Mouse (Mus musculus) gastrocnemius, postnatal 36 days (tissue): Measurements from ENCODE around the gene Nolc1. TPM values are rescaled to one million over a fixed set of nuclear protein-coding genes. Genes with fewer than 3 reads are reported as not detected.
A peak's percentile ranks its signal among the peaks of the same experiment; 100 is the strongest.

Source experiments
- DNase-seq, 2 experiments: peaks; one replicate each; pipeline ENCODE4 v3.0.0; 2022
- intact Hi-C: fragments of 180-260 bp; cut with DNase I; formaldehyde crosslinking; loops from one replicate; pipeline ENCODE4 v1.15.1; 2025
- total RNA-seq, 2 experiments: library from RNA; stranded (reverse); gene quantifications; 2 replicates each; pipeline ENCODE4 v1.2.3; 2021

The Nolc1 gene
- total RNA-seq, 2 experiments from 2014 or later: 15.7 to 20.4 TPM

DNA sequence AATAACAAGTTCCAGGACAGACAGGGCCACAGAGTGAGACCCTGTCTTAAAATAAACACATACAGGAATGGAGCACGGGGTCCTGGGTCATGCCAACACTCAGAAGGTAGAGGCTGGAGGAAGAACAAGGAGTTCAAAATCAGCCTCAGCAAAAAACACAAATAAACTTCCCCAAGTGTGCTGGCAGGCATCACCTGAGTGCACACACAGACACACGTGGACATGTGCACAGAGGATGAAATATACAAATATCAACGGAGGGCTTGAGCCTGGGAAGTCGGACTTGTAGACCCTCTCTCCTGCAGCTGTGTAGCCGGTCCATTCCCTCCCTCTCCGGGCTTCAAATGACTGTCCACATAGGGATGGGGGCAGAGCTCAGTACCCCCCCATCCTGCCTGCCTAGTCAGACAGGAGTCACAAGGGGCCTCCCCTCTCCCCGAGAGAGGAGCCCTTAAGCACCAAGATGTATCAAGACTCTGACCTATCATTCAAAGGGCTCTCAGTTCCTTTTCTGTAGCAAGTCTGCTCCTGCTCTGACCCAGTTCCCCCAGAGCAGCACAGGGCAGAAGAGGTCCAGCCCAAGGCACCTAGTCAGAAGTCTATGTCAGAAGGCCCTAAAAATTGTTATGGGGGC lies 34.2 kb upstream of the Nolc1 start:
- DNase-seq: no peak
- intact Hi-C loops: no loop called here

DNA sequence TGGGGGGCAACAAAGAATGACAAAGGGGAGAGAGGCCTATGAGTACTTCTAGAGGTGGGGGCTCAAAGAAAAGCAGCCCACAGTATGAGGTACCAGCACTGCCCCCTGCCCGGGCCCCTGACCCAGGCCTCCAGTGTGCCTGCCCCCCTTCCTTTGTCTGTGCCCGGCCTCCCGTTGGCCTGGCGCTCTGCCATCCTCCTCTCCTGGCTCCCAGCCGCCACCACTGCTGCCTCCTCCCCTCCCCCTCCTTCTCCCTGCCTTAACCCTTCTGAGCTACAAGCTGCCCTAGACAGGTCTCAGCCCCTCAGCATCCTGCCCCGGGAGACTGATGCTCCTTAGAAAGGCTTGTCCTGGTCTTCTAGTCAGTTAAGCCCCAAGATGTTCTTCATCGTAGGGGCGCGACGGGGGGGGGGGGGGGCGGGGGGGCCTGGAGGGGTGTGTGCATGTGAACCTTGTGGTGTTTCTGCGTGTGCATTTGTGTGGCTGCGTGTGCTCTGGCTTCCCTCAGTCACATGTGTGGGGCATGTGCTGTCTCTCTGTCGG lies 33.7 kb upstream of the Nolc1 start:
- intact Hi-C loops: no loop called here
- DNase-seq: peak in 1 of 2 experiments; percentile 63

DNA sequence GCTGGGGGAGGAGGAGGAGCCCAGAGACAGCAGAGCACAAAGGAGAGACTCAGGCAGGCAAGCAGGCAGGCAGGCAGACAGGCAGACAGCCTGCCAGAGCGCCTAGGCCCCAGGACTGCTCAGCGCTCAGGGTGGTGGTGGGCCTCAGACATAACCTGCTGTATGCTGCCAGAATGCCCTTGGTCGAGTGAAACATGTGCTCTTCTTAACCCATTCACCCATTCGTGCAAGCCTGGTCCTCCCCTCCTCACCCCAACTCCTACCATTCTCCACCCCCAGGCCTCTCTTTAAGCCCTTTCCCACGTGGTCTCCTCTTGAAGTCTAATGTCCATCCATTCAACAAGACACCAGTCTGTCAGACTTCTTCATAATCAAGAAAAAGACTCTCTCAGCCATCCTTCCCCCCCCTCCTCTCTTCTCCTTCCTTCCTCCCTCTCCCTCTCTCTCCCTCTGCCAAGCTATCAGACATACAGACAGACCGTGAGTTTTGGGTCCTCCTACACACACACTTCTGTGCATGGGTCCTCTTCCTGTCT lies 33.1 kb upstream of the Nolc1 start:
- no peak for DNase-seq
- intact Hi-C loops: no loop called here

DNA sequence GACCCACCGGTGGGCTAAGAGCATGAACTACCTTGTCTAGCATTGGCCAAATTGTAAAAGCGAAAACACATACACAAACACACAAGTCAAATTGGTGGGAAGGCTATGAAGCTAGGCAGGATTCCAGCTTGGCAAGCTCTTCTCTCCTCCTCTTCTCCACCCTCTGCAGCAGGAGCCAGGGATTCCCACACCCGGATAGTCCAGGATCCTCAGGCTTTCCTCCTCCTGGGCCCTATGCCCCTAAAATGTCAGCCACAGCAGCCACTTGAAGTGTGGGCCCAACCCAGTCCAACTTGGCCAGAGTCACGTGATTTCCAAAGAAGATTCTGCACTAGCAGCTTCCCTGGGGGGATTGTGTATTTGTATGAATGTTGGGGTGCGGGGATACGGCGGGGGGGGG lies 32.3 kb upstream of the Nolc1 start:
- intact Hi-C loops: no loop called here
- no peak for DNase-seq

DNA sequence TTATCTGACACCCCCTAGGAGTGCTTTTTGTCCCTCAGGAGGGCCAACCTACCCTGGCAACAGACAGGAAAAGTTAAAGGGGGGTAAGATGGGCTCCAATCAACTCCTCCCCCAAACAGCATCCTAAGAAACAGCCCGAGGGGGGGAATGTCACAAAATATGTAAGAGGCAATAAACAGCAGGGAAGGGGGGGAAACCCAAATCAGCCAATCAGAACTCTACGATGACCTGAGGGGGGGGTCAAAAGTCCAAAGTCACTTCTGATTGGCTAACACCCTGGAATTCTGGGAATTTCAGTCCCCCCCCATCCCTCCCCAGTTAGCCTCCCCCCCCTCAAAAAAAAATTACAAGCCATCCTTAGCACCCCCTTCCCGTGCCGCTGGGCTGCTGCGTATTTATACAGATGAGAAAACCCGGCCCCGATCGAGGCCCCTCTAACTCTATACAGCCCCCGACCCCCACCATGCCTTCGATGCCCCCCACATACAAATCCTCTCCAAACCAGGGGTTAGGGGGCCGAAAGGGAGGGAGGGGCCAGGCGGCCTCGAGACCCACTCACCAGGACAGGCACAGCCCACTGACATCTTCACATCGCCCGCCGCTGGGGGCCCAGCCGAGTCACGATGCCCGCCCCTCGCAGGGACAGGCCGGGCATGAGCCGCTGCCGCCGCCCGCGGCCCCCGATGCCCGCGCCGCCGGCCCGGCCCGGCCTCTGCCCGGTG lies 31.2 kb upstream of the Nolc1 start, which contains the start of gene Pprc1:
Gene Pprc1 (plus strand): TSS at position 616 of the 722 bp plus-strand sequence.
- intact Hi-C loops: no loop called here
- peak in 1 of 2 experiments; percentile 53 for DNase-seq

DNA sequence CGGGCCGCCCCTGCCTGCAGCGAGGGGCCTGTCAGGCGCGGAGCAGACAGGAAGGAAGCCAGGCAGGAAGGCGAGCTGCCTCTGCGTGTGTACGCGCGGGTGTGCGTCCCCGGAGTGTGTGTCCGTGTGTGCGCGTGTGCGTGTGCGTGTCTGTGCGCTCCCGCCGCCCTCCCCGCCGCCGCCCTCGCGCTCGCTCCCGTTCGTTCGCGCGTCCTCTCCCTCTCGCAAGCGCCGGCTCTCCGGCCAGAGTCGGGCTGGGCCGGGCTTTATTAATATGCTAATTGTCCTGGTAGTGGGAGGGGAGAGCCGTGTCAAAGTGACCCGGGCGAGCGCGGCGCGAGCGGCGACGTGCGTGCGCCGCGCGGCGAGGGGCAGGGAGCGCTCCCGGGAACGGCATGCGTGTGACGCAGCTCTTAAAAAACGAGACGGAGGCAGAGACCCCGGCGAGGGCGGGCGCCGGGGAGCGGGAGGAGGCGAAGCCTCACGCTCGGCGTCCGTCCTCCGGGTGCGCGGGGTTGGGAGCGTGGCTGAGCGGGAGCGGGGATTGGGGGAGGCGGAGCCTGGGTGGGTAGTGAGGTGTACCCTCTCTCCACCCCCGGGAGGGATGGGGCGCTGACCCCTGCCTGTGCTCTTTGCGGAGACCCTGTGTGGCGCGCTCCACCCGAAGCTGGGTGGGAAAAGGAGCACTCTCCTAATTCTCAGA lies 30.5 kb upstream of the Nolc1 start, which contains the start of gene Ldb1:
Gene Ldb1 (minus strand): TSS at position 222 of the 703 bp plus-strand sequence.
- intact Hi-C loops: no loop called here
- DNase-seq: peak; percentile 79

DNA sequence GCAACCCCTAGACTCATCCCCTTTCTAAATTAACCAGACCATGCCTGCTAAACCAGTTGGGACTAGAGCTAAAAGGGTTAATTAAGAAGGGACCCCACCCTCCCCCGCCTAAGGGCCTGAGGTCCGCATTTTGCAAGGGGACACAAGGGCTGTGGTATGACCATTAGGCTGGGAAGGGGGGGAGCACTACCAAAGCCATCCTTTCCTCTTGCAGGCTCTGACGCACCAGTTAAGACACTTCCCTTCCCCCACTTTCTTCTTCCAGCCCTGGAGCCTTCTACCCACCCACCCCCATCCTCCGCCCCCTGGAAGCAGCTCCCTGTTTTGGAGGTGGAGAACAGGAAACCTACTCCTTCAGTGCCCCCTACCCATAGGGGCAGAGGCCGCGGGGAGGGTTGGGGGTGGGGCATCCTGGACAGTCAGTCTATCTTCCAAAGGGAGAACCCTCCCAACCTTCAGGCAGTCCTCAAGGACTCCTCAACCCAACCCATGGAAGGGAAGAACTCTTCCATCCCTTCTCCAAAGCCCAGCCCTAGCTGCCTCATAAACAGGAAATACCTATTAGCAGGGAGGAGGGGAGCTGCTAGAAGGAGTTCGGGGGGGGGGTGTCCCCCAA lies 29.9 kb upstream of the Nolc1 start:
- intact Hi-C loops: no loop called here
- DNase-seq: peak in 1 of 2 experiments; percentile 46

DNA sequence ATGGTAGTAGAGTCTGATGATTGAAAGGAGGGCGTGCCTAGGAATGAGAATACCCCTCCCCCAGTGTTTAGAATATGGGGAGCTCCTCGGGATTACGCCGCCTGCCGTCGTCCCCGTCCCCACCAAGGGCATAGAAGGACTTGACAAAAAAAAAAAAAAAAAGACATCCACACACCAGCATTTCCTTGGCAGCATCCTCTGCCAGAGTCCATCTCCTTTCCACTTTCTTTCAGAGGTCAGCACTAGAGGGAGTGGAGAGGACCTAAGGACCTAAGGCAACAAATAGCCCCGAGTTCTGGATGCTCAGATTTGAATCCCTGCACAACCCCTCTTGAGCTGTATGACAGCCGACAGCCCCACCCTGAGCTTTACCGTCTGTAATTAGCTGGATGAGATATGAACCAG lies 29.0 kb upstream of the Nolc1 start:
- intact Hi-C loops: no loop called here
- no peak for DNase-seq

DNA sequence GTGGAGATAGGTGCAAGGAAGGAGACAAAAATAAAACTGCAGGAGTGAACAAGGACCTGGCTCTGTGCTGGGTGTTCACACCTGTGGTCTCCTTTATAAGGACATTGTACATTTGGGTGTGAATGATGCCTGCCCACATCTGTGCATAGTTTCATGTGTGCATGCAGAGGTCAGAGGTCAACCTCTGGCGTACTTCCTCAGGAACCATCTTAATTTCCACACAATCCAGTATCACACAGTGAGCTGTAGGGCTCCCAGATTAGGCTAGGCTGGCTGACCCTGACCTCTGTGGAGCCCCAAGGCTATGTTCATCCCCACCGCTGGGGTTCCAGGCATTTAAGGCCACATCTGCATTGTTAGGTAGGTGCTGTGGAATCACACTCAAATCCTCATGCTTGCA lies 28.2 kb upstream of the Nolc1 start:
- intact Hi-C loops: no loop called here
- DNase-seq: no peak

DNA sequence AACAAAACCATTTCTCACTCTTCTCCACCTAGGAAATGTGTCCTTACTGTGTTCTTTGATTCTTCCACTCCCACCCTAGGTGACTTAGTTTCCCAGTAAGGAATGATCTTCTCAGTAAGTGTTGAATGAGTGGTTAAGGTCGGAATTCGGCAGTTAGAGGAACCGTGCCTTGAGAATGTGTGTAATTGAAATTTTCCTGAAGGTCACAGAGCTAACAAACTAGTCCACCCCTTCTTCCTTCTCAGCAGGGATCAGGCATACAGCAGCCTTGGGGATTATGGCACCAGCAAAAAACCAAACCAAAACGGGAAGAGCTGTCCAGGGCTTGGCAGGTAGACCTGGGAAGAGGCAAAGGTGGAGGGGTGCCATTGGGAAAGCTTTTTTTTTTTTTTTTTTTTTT lies 26.5 kb upstream of the Nolc1 start:
- DNase-seq: no peak
- intact Hi-C loops: no loop called here

DNA sequence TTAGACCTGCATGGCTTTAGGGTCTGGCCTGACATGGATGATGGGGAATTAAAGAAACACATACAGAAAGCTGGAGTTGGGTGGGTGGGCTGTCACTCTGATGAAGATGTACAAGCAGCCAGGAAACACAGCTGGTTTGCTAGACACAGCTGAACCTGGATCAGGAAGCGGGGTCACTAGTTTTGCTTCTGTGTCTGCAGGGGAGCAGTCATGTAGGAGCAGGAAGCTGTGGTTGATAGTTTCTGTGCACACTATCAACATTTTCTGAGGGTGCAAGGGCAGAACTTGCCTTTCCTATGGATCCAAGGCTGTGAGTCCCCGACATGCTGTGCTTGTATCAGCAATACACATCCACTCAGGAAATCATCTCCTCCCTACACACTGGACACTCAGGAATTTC lies 25.2 kb upstream of the Nolc1 start:
- DNase-seq: no peak
- intact Hi-C loops: no loop called here

DNA sequence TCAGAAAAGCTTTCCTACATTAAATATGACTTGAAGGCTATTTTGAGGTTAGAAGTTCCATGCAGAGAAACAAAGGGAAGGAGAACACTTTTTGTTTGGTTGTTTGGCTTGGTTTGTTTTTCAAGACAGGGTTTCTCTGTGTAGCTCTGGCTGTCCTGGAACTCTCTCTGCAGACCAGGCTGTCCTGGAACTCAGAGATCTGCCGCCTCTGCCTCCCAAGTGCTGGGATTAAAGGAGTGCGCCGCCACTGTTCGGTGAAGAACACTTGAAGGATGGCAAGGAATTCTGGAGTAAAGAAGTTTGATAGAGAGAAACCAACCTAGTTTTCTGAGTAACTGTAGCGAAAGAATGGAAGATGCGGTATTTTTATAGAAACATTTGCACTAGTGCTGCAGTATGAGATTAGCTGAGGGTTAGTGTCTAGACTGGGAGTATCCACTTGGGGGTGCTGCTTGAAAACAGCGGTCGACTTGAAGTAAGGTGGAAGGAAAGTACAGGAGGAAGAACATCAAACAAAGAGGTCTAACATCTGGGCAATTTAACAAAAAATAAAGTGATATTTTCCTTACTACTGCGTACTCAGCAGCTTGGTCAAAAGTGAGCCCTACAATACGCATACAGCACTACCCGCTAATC lies 19.8 kb upstream of the Nolc1 start:
- intact Hi-C loops: no loop called here
- no peak for DNase-seq

DNA sequence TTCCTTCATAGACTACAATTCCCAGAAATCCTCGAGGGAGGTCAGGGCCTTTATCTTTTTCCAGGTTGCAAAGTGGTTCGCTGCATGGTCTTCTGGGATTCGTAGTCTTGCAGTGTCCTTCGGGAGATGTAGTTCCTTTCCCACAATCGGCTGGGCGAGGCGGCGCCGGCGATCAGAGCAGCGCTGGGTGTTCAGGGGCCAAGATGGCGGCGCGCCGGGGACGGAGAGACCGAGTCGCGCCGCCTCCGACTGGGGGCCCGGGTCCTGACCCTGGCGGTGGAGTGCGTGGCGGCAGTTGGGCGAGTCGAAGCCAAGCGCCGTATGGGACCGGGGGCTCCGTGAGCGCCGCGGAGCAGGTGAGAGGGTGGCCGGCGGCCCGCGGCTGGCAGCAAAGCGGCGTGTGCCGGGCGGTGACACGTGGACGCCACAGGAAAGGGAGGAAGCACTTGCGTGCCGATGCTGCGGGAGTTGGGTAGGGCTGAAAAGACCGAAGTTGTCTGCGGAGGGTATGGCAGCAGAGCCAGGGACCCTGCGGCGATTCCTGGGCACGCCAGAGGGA lies 19.2 kb upstream of the Nolc1 start:
- peak; percentile 85 to 87 for DNase-seq
- intact Hi-C loops: no loop called here

DNA sequence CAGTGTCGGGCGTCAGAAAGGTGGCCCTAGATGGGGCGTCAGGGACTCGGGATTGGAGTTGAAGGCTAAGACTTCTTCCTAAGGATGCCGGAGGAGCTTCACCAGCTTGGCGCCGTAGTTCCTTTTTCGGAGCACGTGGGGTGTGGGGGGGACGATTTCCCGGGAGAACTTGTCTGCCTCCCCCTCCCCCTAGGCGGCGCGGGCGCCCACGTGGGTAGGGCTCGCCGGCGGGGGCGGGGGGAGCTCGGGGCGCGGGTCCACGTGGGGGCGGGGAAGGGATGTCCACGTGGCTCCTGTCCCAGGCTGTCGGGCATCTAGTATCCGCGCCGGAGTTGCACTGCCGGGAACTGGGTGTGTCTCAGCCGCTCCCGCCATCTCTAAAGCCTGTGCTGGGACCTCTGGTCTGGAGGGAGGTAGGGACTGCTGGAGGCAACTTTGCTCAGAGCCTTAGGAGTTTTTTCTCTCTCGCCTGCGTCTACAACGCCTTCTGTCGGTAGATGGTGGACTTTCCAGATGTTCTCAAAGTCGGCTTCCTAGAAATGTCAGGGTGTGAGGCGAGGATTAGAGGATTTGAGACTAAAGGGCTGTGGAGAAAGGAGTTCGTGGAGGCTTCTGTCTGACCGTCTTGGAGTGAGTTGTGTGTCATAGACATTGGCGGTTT lies 18.6 kb upstream of the Nolc1 start:
- intact Hi-C loops: no loop called here
- peak; percentile 70 to 78 for DNase-seq

DNA sequence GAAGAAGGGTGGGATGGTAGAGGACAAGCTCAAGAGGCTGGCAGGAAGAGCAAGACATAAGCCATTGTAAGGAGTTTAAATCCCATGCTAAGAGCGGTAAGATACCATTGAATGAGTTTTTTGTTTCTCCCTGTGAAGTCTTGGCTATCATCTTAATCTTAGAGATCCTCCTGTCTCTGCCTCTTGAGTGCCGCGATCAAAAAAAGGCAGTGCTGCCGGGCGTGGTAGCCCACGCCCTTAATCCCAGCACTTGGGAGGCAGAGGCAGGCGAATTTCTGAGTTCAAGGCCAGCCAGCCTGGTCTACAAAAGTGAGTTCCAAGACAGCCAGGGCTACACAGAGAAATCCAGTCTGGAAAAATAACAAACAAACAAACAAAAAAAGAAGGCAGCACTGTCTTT lies 17.2 kb upstream of the Nolc1 start:
- no peak for DNase-seq
- intact Hi-C loops: no loop called here

DNA sequence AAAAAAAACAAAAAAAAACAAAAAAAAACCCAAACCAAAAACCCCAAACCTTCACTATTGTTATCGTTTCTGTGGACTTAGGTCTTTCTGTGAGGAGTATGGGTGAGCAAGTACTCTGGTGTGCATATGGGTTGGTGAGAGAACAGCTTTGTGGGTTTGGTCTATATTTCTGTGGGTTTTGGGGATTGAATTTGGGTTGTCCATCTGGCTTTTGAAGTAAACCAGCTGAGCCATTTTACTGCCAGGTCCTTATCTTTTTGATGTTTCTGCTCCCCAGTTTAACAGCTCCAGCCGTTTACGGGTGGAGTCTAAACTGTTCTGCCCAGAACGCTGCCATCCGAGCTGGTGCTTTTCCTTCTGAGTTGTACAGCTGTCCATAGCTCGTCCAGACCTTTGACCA lies 14.8 kb upstream of the Nolc1 start:
- DNase-seq: no peak
- intact Hi-C loops: no loop called here

DNA sequence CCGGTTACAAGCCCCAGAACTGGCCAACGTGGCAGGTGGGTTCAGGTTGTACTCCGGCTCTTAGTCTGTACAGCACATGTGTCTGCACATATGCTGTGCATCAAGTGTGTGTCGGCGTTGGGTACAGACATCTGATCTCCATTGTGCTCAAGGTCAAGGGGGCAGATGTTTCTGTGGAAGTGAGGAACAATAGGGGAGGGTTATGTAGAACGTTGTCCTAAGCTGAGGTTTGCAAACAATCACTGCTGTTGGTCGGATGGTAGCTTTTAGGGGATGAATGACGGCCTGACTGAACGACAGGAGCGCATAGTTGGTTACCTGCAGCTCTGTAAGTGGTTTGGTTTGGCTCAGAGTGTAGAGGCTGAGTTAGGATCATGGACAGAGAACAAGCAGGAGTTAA lies 7.6 kb upstream of the Nolc1 start:
- intact Hi-C loops: no loop called here
- DNase-seq: no peak

DNA sequence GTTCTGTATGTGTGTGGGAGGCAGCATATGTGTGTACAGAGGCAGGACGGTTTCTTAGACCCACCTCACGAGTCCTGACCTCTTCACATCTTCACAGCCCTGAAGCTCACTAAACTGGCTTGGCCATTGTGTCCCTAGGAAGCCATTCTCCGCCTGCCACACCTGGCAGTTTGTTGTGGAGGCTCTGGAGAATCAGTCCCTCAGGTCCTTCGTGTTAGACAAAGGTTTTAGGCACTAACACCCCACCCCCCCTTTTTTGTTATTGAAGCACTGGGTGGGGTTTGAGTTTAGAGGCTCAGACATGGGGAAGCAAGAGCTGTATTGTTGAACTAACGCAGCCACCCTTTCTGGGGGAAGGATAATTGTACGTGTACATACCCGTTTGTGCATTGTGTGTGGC lies 2.4 kb upstream of the Nolc1 start:
- intact Hi-C loops: no loop called here
- no peak for DNase-seq

DNA sequence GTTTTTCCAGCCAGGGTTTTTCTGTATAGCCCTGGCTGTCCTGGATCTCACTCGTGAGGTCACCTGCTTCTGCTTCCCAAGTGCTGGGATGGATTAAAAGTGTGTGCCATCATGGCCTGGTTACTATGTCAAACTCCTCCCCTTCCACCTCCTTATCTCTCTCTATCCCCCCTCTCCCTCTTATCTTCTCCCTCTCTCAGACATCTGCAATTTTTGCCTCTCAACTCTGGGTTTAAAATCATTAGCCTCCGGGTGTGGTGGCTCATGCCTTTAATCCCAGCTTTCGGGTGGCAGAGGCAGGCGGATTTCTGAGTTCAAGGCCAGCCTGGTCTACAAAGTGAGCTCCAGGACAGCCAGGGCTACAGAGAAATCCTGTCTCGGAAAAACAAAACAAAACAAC lies 1.4 kb upstream of the Nolc1 start:
- intact Hi-C loops: no loop called here
- DNase-seq: no peak
